Mouse (Mus musculus) intestine, embryonic 16.5 days (tissue): ENCODE data around the gene I830077J02Rik. TPM values are rescaled to one million over a fixed set of nuclear protein-coding genes. Genes with fewer than 3 reads are reported as not detected.

Experiments used
- ATAC-seq: fragments of 200-750 bp; cut with Nextera tagmentation; 2 replicates; pipeline ENCODE4 v1.8.0; 2017; ENCODE audit warnings: moderate TSS enrichment, moderate library complexity
- H3K27ac ChIP-seq: fragments of 300-500 bp; sonication (generic); 2 replicates; pipeline ENCODE4 v1.5.1; 2014; ENCODE audit warnings: mild to moderate bottlenecking, low read length
- H3K27me3 ChIP-seq: fragments of 300-500 bp; sonication (generic); replicated peaks from 2 replicates; pipeline ENCODE4 v1.6.1; 2014; ENCODE audit warnings: low read length, control low read depth, mixed read lengths; ENCODE audit not compliant: control insufficient read depth, insufficient read depth
- H3K36me3 ChIP-seq: fragments of 300-500 bp; sonication (generic); 2 replicates; pipeline ENCODE4 v1.6.1; 2014; ENCODE audit warnings: low read length, control low read depth; ENCODE audit not compliant: control insufficient read depth, insufficient read depth
- H3K4me1 ChIP-seq: fragments of 300-500 bp; sonication (generic); 2 replicates; pipeline ENCODE4 v1.6.1; 2014; ENCODE audit warnings: low read length, control low read depth, mixed read lengths; ENCODE audit not compliant: control insufficient read depth, insufficient read depth
- H3K4me2 ChIP-seq: fragments of 300-500 bp; sonication (generic); 2 replicates; pipeline ENCODE4 v1.6.1; 2014; ENCODE audit warnings: low read depth, low read length, control low read depth
- H3K4me3 ChIP-seq: fragments of 300-500 bp; sonication (generic); 2 replicates; pipeline ENCODE4 v1.5.1; 2014; ENCODE audit warnings: mild to moderate bottlenecking, low read length
- H3K9ac ChIP-seq: fragments of 300-500 bp; sonication (generic); 2 replicates; pipeline ENCODE4 v1.6.1; 2014; ENCODE audit warnings: low read depth, low read length
- H3K9me3 ChIP-seq: fragments of 300-500 bp; sonication (generic); 2 replicates; pipeline ENCODE4 v1.6.1; 2016; ENCODE audit warnings: low read length, control low read depth; ENCODE audit not compliant: control insufficient read depth
- WGBS: fragments of 180-500 bp; shearing (Covaris S2); extraction: QIAGEN DNeasy Blood & Tissue Kit; methylation state at CpG from one replicate; pipeline ENCODE4 v1.1.7; 2014; 5-methylcytosine and 5-hydroxymethylcytosine counted together
- polyA plus RNA-seq: library from polyadenylated mRNA; unstranded; fragments of >200 nt; fragmentation: Nextera tagmentation; extraction: Ambion mirVana; gene quantifications from 2 replicates; pipeline ENCODE4 v1.2.1, GENCODE M21; 2015

The I830077J02Rik gene
- polyA plus RNA-seq, 1 experiment from 2014 or later: 1.1 TPM

GRCm38 (mm10) chr3:105890220-105890619, 42.2 kb downstream of the I830077J02Rik start:
- no peak for ATAC-seq
- no peak overlapping the region for H3K4me2 ChIP-seq
- no peaks in the 10 kb centered on the region for H3K27me3 ChIP-seq
- no peak overlapping the region for H3K27ac ChIP-seq
- no peak overlapping the region for H3K4me3 ChIP-seq
- no peaks in the 10 kb centered on the region for H3K9me3 ChIP-seq
- H3K4me1 ChIP-seq: peaks cover 20% of the 10 kb centered on the region
- 57% methylated on average over 4 of the region's 4 CpGs for WGBS
- no peak overlapping the region for H3K9ac ChIP-seq
- H3K36me3 ChIP-seq: no peaks in the 10 kb centered on the region

- Histone ChIP-seq H3K4me3 (no peak overlapping the region), H3K9ac (no peak overlapping the region), H3K9me3 (no peaks in the 10 kb centered on the region), H3K36me3 (no peaks in the 10 kb centered on the region), H3K27ac (no peak overlapping the region), H3K4me1 (peaks cover 8% of the 10 kb centered on the region), H3K27me3 (no peaks in the 10 kb centered on the region), H3K4me2 (no peak overlapping the region)
- 84% methylated on average over 3 of the region's 3 CpGs for WGBS
- no peak for ATAC-seq
These were observed 43.5 kb downstream of the I830077J02Rik start for GRCm38 (mm10) chr3:105888961-105889360.

- WGBS: 88% methylated on average over 2 of the region's 2 CpGs
- H3K4me3 ChIP-seq: no peak overlapping the region
- no peaks in the 10 kb centered on the region for H3K9me3 ChIP-seq
- H3K27ac ChIP-seq: no peak overlapping the region
- no peak for ATAC-seq
- no peaks in the 10 kb centered on the region for H3K36me3 ChIP-seq
- no peak overlapping the region for H3K9ac ChIP-seq
- H3K27me3 ChIP-seq: no peaks in the 10 kb centered on the region
- no peak overlapping the region for H3K4me2 ChIP-seq
- H3K4me1 ChIP-seq: no peaks in the 10 kb centered on the region
These were observed 49.4 kb downstream of the I830077J02Rik start for GRCm38 (mm10) chr3:105883111-105883510.

- H3K27ac ChIP-seq: no peak overlapping the region
- H3K36me3 ChIP-seq: no peaks in the 10 kb centered on the region
- 93% methylated on average over 7 of the region's 7 CpGs for WGBS
- no peak overlapping the region for H3K4me2 ChIP-seq
- H3K4me3 ChIP-seq: no peak overlapping the region
- H3K27me3 ChIP-seq: no peaks in the 10 kb centered on the region
- no peak overlapping the region for H3K9ac ChIP-seq
- H3K9me3 ChIP-seq: no peaks in the 10 kb centered on the region
- ATAC-seq: no peak
- H3K4me1 ChIP-seq: no peaks in the 10 kb centered on the region
These were observed 50.4 kb downstream of the I830077J02Rik start for GRCm38 (mm10) chr3:105882105-105882504.

GRCm38 (mm10) chr3:105880419-105880818, 52.0 kb downstream of the I830077J02Rik start:
- no peaks in the 10 kb centered on the region for H3K36me3 ChIP-seq
- no peaks in the 10 kb centered on the region for H3K4me1 ChIP-seq
- H3K4me3 ChIP-seq: no peak overlapping the region
- H3K27ac ChIP-seq: no peak overlapping the region
- ATAC-seq: no peak
- H3K27me3 ChIP-seq: no peaks in the 10 kb centered on the region
- no peak overlapping the region for H3K9ac ChIP-seq
- WGBS: 73% methylated on average over 3 of the region's 3 CpGs
- H3K4me2 ChIP-seq: no peak overlapping the region
- H3K9me3 ChIP-seq: no peaks in the 10 kb centered on the region

GRCm38 (mm10) chr3:105878751-105879150, 53.7 kb downstream of the I830077J02Rik start:
- Histone ChIP-seq H3K27me3 (no peaks in the 10 kb centered on the region), H3K36me3 (no peaks in the 10 kb centered on the region), H3K27ac (no peak overlapping the region), H3K4me2 (no peak overlapping the region), H3K9ac (no peak overlapping the region), H3K4me3 (no peak overlapping the region), H3K9me3 (no peaks in the 10 kb centered on the region), H3K4me1 (no peaks in the 10 kb centered on the region)
- WGBS: 87% methylated on average over 8 of the region's 8 CpGs
- no peak for ATAC-seq

- no peaks in the 10 kb centered on the region for H3K36me3 ChIP-seq
- no peak overlapping the region for H3K4me2 ChIP-seq
- no peak overlapping the region for H3K9ac ChIP-seq
- H3K27ac ChIP-seq: no peak overlapping the region
- no peaks in the 10 kb centered on the region for H3K4me1 ChIP-seq
- H3K27me3 ChIP-seq: no peaks in the 10 kb centered on the region
- WGBS: 87% methylated on average over 2 of the region's 2 CpGs
- ATAC-seq: no peak
- H3K4me3 ChIP-seq: no peak overlapping the region
- no peaks in the 10 kb centered on the region for H3K9me3 ChIP-seq
These were observed 54.5 kb downstream of the I830077J02Rik start for GRCm38 (mm10) chr3:105877919-105878318.

- Histone ChIP-seq H3K9me3 (no peaks in the 10 kb centered on the region), H3K4me3 (no peak overlapping the region), H3K9ac (no peak overlapping the region), H3K36me3 (no peaks in the 10 kb centered on the region), H3K27ac (no peak overlapping the region), H3K4me2 (no peak overlapping the region), H3K4me1 (peaks cover 2% of the 10 kb centered on the region; the same call in 1 of the 2 replicates), H3K27me3 (no peaks in the 10 kb centered on the region)
- no peak for ATAC-seq
- WGBS: 70% methylated on average over 6 of the region's 6 CpGs
These were observed 55.1 kb downstream of the I830077J02Rik start for GRCm38 (mm10) chr3:105877252-105877803.

GRCm38 (mm10) chr3:105876022-105876421, 56.4 kb downstream of the I830077J02Rik start:
- no peaks in the 10 kb centered on the region for H3K36me3 ChIP-seq
- no peak overlapping the region for H3K27ac ChIP-seq
- H3K4me2 ChIP-seq: no peak overlapping the region
- H3K4me1 ChIP-seq: peaks cover 5% of the 10 kb centered on the region; the same call in 1 of the 2 replicates
- ATAC-seq: no peak
- H3K9me3 ChIP-seq: no peaks in the 10 kb centered on the region
- no peak overlapping the region for H3K4me3 ChIP-seq
- 76% methylated on average over 5 of the region's 5 CpGs for WGBS
- no peak overlapping the region for H3K9ac ChIP-seq
- H3K27me3 ChIP-seq: no peaks in the 10 kb centered on the region
